Mouse (Mus musculus): ENCODE measurements around the gene Slc5a2.

The Slc5a2 gene

DNA sequence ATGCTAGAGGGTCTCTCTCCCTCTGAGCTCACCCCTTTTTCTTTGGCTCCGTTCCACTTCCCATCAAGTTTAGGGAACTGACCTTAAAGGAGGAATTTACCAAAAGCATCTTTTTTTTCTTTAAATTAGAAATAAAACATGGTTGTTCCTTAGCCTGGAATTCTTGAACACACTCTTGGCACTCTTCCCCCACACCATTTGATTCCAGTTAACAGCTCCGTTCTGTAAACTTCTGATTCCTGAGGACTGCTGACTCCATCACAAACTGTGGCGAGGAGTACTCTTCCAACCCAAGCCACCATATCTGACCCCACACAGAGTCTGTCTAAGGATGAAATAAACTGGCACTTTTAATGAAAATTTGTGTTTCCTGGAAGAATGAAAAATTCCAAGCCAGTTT is 35.5 kb downstream of the Slc5a2 start:
- DNase-seq (ENCODE audit: low spot score) = no peak

DNA sequence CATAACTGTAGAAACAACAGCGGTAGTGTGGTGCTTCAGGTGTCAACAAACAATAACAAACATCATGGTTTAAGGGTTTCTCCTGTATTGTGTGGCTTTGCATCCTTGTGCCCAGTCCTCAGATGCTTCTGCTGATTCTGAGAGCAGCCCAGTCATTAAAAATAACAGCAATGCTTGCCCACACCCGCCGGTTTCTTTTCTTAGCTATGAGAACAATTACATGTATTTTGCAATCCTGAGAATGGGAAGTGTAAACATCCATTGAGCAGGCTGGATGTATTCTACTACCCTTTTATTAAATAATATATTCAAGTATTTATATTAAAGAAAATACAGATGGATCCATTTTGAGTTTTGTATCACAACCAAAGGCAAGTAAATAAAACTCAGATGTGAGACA is 36.7 kb downstream of the Slc5a2 start:
- no peak for DNase-seq (ENCODE audit: low spot score)

GRCm38 (mm10) chr7:128304198-128304597 is 38.7 kb downstream of the Slc5a2 start:
- no peak for DNase-seq (ENCODE audit: low spot score)

- DNase-seq (ENCODE audit: low spot score) = peak; percentile 32
Observed at GRCm38 (mm10) chr7:128304907-128305306, 39.5 kb downstream of the Slc5a2 start.

GRCm38 (mm10) chr7:128307851-128308250 is 42.4 kb downstream of the Slc5a2 start:
- DNase-seq (ENCODE audit: low spot score) = no peak

DNA sequence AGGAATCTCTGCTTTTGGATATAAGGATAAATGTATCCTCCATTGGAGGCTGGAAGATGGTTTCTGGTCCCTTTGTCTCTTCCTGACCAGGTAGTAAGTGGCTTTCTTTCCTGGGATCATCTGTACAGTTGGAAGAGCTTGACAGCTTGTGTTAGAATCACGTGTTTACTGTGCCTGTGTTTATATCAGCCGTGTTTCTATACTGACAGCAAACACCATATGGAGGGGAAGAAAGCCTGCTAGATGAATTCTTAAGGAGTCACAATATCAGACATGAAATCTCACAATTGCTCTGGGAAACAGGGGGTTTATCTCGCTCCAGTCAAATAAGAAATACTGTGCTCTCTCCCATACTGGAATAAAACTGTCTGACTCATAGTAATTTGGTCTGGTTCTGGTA is 43.8 kb downstream of the Slc5a2 start:
- DNase-seq (ENCODE audit: low spot score) = no peak

- no peak for DNase-seq (ENCODE audit: low spot score)
Observed at GRCm38 (mm10) chr7:128309776-128310175, 44.3 kb downstream of the Slc5a2 start.

DNA sequence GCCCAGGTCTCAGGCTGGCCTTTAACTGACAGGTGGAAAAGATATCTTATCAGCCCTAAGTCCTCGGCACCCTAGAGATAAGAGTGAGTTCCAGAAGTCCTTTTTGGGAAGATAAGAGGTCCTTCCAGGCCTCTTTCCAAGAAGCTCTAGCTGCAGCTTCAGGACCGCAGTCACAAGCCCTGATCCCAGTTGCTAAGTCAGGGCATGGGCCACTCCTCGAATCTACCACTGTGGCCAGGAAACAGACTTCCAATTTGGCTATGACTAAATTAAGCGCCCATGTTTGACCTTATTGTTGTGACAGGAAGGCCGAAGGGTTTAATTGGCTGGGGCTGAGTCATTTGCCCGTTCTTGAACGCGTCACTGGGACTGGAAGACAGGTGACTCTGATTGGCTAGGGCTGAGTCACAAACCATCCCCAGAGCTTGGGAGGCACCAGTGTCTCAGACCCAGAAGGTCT is 44.8 kb downstream of the Slc5a2 start:
- no peak for DNase-seq (ENCODE audit: low spot score)

- DNase-seq (ENCODE audit: low spot score) = no peak
Observed at GRCm38 (mm10) chr7:128311263-128311662, 45.8 kb downstream of the Slc5a2 start.

DNA sequence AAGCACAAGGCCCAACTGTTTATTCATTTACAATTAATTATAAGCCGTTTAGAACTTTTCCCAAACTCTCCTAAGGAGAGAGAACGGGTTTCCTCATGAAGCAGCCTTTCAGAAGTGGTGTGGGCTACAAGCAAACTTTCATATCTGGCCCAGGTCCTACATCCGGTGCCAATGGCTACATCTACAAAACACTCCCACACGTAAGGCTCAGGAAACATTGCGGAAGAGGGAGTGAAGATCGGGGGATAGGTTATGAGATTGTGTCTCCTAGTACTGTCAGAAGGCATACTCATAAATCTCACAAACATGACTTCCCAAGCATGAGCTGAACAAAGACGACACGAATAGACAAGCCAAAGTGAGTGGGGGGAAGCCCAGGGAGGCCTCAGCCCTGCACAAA is 46.4 kb downstream of the Slc5a2 start:
- DNase-seq (ENCODE audit: low spot score) = no peak

- DNase-seq (ENCODE audit: low spot score) = no peak
Observed at GRCm38 (mm10) chr7:128312375-128313059, 47.1 kb downstream of the Slc5a2 start.

DNA sequence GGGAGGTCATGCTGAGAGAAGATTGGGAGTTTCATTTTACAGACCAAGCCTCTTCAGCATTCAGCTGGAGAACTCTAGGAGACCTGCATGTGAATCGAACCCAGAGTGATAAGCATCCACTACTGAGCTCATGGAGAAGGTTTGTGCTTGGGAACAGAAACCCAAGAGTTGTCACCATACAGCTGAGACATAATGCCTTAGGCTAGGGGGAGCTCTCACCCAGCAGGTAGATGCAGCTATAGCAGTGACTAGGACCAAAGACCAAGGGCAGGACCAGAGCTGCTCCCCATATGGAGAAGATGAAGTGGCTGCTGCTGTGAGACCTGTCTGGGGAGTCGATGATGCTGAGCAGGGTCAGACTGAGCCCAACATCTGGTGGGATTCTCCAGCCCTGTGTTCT is 48.1 kb downstream of the Slc5a2 start:
- DNase-seq (ENCODE audit: low spot score) = no peak

- DNase-seq (ENCODE audit: low spot score) = no peak
Observed at GRCm38 (mm10) chr7:128314491-128314890, 49.0 kb downstream of the Slc5a2 start.

DNA sequence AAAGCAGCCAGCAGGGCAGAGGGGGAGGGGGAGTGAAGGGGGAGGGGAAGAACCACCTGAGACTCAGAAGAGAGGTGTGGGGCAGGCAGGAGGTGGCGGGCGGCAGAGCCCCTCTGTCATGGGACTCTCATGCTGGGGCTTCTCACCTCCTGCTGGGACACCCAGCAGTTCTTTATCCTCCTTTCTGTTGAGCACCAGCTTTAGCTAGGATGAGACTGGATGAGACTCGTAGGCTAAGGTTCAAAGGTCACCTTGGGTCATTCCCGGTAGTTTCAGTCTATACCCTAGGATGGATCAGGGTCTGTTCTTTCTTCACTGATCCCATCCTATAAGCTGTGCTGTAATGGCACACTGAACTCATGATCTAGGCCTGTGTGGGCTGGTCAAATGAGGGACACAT is 51.6 kb downstream of the Slc5a2 start:
- DNase-seq (ENCODE audit: low spot score) = no peak

- DNase-seq (ENCODE audit: low spot score) = no peak
Observed at GRCm38 (mm10) chr7:128319140-128319539, 53.7 kb downstream of the Slc5a2 start.

DNA sequence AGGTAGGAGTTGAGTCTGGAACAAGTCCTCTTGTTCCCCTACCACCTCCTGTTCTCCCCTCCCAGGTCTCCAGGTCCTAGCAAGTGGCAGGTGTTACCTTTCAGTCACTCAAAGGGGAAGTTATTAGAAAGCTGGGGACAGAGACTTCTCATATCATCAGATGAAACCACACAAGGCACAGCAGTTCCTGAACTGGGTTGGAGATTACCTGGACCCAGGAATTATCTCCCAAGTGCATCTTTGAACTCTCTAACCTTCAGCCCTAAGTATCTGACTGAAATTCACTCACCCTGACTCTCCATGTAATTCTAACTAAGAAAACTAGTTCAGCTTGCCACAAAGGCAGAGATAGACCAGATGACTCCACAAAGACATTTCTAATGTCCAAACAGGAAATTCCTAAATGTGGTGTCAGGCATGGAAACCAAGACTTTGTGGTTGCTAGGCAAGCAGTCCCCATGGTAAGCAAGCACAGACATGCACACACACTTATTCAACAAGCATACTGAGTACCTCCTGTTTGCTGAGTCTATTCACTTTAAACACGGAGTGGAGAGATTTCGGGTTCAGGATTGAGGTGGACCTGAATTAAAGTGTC is 54.9 kb downstream of the Slc5a2 start:
- no peak for DNase-seq (ENCODE audit: low spot score)

GRCm38 (mm10) chr7:128321260-128321659 is 55.8 kb downstream of the Slc5a2 start:
- DNase-seq (ENCODE audit: low spot score) = no peak

Data from ovary, adult 18-20 months (tissue).